Mouse (Mus musculus) MEL (cell line): Measurements from ENCODE around the gene Hfe. TPM values are rescaled to one million over a fixed set of nuclear protein-coding genes. Genes with fewer than 3 reads are reported as not detected.

ENCODE experiments used
- DNase-seq: peaks from one replicate; pipeline ENCODE4 v3.0.0; 2011; ENCODE audit warnings: low read depth, low spot score
- H3K27ac ChIP-seq: 2 replicates; pipeline ENCODE4 v1.5.1; 2012; ENCODE audit warnings: low read depth, mild to moderate bottlenecking, control low read depth, low read length, moderate library complexity; ENCODE audit not compliant: control insufficient read depth
- H3K27me3 ChIP-seq, 2 experiments: fragments of 150-350 bp in 1 of 2; sonication (generic) in 1 of 2; 2 replicates each; pipeline ENCODE4 v1.6.1; 2012; ENCODE audit warnings: low read length in 2 of 2, mild to moderate bottlenecking in 2 of 2, improper control_type of control experiment in 1 of 2, moderate library complexity in 1 of 2; ENCODE audit not compliant: insufficient read depth in 2 of 2, control insufficient read depth in 1 of 2
- H3K36me3 ChIP-seq, 2 experiments: 2 replicates each; pipeline ENCODE4 v1.6.1; 2012 to 2014; ENCODE audit warnings: low read length in 2 of 2, improper control_type of control experiment in 1 of 2, inconsistent platforms in 1 of 2, mild to moderate bottlenecking in 1 of 2; ENCODE audit not compliant: insufficient read depth in 2 of 2, control insufficient read depth in 1 of 2
- H3K4me1 ChIP-seq, 2 experiments: fragments of 150-350 bp in 1 of 2; sonication (generic) in 1 of 2; 2 replicates each; pipeline ENCODE4 v1.6.1; 2012; ENCODE audit warnings: low read length in 2 of 2, improper control_type of control experiment in 1 of 2, mild to moderate bottlenecking in 1 of 2; ENCODE audit not compliant: insufficient read depth in 2 of 2, control insufficient read depth in 1 of 2
- H3K4me3 ChIP-seq, 2 experiments: fragments of 150-350 bp in 1 of 2; sonication (generic) in 1 of 2; 2 replicates each; pipeline ENCODE4 v1.5.1; 2012; ENCODE audit warnings: low read depth in 2 of 2, low read length in 2 of 2, mild to moderate bottlenecking in 2 of 2, moderate library complexity in 2 of 2, control low read depth in 1 of 2, improper control_type of control experiment in 1 of 2; ENCODE audit not compliant: control insufficient read depth in 1 of 2, insufficient read depth in 1 of 2
- H3K79me2 ChIP-seq: 2 replicates; pipeline ENCODE4 v1.6.1; 2012; ENCODE audit warnings: mild to moderate bottlenecking, low read length, moderate library complexity; ENCODE audit not compliant: control insufficient read depth, poor library complexity, insufficient read depth
- H3K9ac ChIP-seq: 2 replicates; pipeline ENCODE4 v1.6.1; 2012; ENCODE audit warnings: low read depth, mild to moderate bottlenecking, control low read depth, low read length, moderate library complexity; ENCODE audit not compliant: control insufficient read depth, poor library complexity, severe bottlenecking
- H3K9me3 ChIP-seq: fragments of 150-350 bp; sonication (generic); replicated peaks from 2 replicates; pipeline ENCODE4 v1.6.1; 2012; ENCODE audit warnings: mild to moderate bottlenecking, low read length, improper control_type of control experiment, moderate library complexity; ENCODE audit not compliant: insufficient read depth
- CHD1 ChIP-seq: IDR thresholded peaks from 2 replicates; pipeline ENCODE4 v1.6.1; 2012; ENCODE audit warnings: low read depth, mild to moderate bottlenecking, inconsistent platforms, low read length, improper control_type of control experiment
- CHD2 ChIP-seq: IDR thresholded peaks from 2 replicates; pipeline ENCODE4 v1.6.1; 2011; ENCODE audit warnings: low read length, improper control_type of control experiment
- EP300 ChIP-seq, 2 experiments: IDR thresholded peaks; 2 replicates each; pipeline ENCODE4 v1.6.1; 2011; ENCODE audit warnings: improper control_type of control experiment in 2 of 2, low read length in 2 of 2, low read depth in 1 of 2, mild to moderate bottlenecking in 1 of 2
- ETS1 ChIP-seq: IDR thresholded peaks from 2 replicates; pipeline ENCODE4 v1.6.1; 2012; ENCODE audit warnings: low read depth, mild to moderate bottlenecking, inconsistent platforms, low read length, improper control_type of control experiment, moderate library complexity
- GABPA ChIP-seq: IDR thresholded peaks from 2 replicates; pipeline ENCODE4 v1.6.1; 2012; ENCODE audit warnings: low read depth, mild to moderate bottlenecking, inconsistent platforms, low read length, improper control_type of control experiment, moderate library complexity
- KAT2A ChIP-seq: conservative IDR thresholded peaks from 2 replicates; pipeline ENCODE4 v1.6.1; 2012; ENCODE audit warnings: low read depth, low read length, improper control_type of control experiment, inconsistent platforms
- MAFK ChIP-seq: IDR thresholded peaks from 2 replicates; pipeline ENCODE4 v1.6.1; 2011; ENCODE audit warnings: low read depth, mild to moderate bottlenecking, low read length, improper control_type of control experiment, borderline replicate concordance
- MAZ ChIP-seq: IDR thresholded peaks from 2 replicates; pipeline ENCODE4 v1.6.1; 2012; ENCODE audit warnings: low read depth, mild to moderate bottlenecking, inconsistent platforms, low read length, improper control_type of control experiment
- MXI1 ChIP-seq: IDR thresholded peaks from 2 replicates; pipeline ENCODE4 v1.6.1; 2011; ENCODE audit warnings: mild to moderate bottlenecking, low read depth, low read length, improper control_type of control experiment
- MYC ChIP-seq: IDR thresholded peaks from 2 replicates; pipeline ENCODE4 v1.6.1; 2011; ENCODE audit warnings: low read depth, mild to moderate bottlenecking, low read length, improper control_type of control experiment, moderate library complexity
- NELFE ChIP-seq: IDR thresholded peaks from 2 replicates; pipeline ENCODE4 v1.6.1; 2011; ENCODE audit warnings: low read depth, low read length, improper control_type of control experiment
- NRF1 ChIP-seq: IDR thresholded peaks from 2 replicates; pipeline ENCODE4 v1.6.1; 2014; ENCODE audit warnings: low read depth, mild to moderate bottlenecking, inconsistent platforms, low read length, improper control_type of control experiment, moderate library complexity; ENCODE audit not compliant: poor library complexity, insufficient read depth, severe bottlenecking
- POLR2AphosphoS2 ChIP-seq: IDR thresholded peaks from 2 replicates; pipeline ENCODE4 v1.6.1; 2011; ENCODE audit warnings: low read length, improper control_type of control experiment
- POLR2AphosphoS5 ChIP-seq: IDR thresholded peaks from 2 replicates; pipeline ENCODE4 v1.6.1; 2012; ENCODE audit warnings: low read depth, borderline replicate concordance, mild to moderate bottlenecking, inconsistent platforms, low read length, moderate library complexity, mixed read lengths
- RAD21 ChIP-seq: IDR thresholded peaks from 2 replicates; pipeline ENCODE4 v1.6.1; 2011; ENCODE audit warnings: mild to moderate bottlenecking, low read depth, low read length, improper control_type of control experiment
- TAL1 ChIP-seq: IDR thresholded peaks from 2 replicates; pipeline ENCODE4 v1.6.1; 2012; ENCODE audit warnings: mild to moderate bottlenecking, inconsistent platforms, low read length, moderate library complexity, mixed read lengths
- TBP ChIP-seq: IDR thresholded peaks from 2 replicates; pipeline ENCODE4 v1.8.0; 2011; ENCODE audit warnings: low read depth, low read length, improper control_type of control experiment
- TCF12 ChIP-seq: IDR thresholded peaks from 2 replicates; pipeline ENCODE4 v1.6.1; 2014; ENCODE audit warnings: low read depth, mild to moderate bottlenecking, inconsistent platforms, low read length, improper control_type of control experiment, moderate library complexity
- USF2 ChIP-seq, 2 experiments: IDR thresholded peaks; 2 replicates each; pipeline ENCODE4 v1.6.1; 2011 to 2012; ENCODE audit warnings: improper control_type of control experiment in 2 of 2, low read length in 2 of 2, borderline replicate concordance in 1 of 2, inconsistent platforms in 1 of 2, low read depth in 1 of 2, mild to moderate bottlenecking in 1 of 2; ENCODE audit not compliant: insufficient read depth in 1 of 2
- ZC3H11A ChIP-seq: IDR thresholded peaks from 2 replicates; pipeline ENCODE4 v1.6.1; 2012; ENCODE audit warnings: low read depth, mild to moderate bottlenecking, inconsistent platforms, low read length, improper control_type of control experiment
- polyA plus RNA-seq, 2 experiments: library from polyadenylated mRNA; stranded (reverse) in 1 of 2; unstranded in 1 of 2; fragments of >175 nt in 1 of 2; fragments of >200 nt in 1 of 2; gene quantifications; 2 replicates each; pipeline versions ENCODE4 v1.2.1 to v1.2.4; 2012; ENCODE audit warnings: low replicate concordance in 2 of 2, low read depth in 1 of 2; ENCODE audit not compliant: insufficient read length in 2 of 2, insufficient read depth in 1 of 2, missing spikeins in 1 of 2
- total RNA-seq: library from RNA; depleted of rRNA; stranded (reverse); fragments of 300-350 nt; gene quantifications from 2 replicates; pipeline ENCODE4 v1.2.3, GENCODE M21; 2012

Hfe gene
- total and polyA plus RNA-seq, 3 experiments = not detected

- Histone ChIP-seq H3K4me3 (no peak overlapping the region), H3K27me3 (no peaks in the 10 kb centered on the region), H3K79me2 (no peaks in the 10 kb centered on the region), H3K4me1 (peaks cover 0 to 14% of the 10 kb centered on the region in 2 experiments), H3K9ac (no peak overlapping the region), H3K27ac (no peak overlapping the region), H3K9me3 (no peaks in the 10 kb centered on the region), H3K36me3 (peaks cover 0 to 12% of the 10 kb centered on the region in 2 experiments; a peak in 2 of 4 replicates)
- no peak for TF ChIP-seq POLR2AphosphoS5
- no peak for TF ChIP-seq KAT2A
- TF ChIP-seq USF2 (IDR thresholded peaks at IDR 0.05; ENCODE audit: borderline replicate concordance in 1 of 2, insufficient read depth in 1 of 2, low read depth in 1 of 2, low read length in 2 of 2) = no peak
- TF ChIP-seq CHD2 = no peak
- TF ChIP-seq TAL1 = no peak
- no peak for TF ChIP-seq ETS1
- no peak for TF ChIP-seq RAD21
- no peak for TF ChIP-seq MAFK
- TF ChIP-seq ZC3H11A = no peak
- TF ChIP-seq MXI1 = no peak
- no peak for TF ChIP-seq EP300 (IDR thresholded peaks at IDR 0.05; ENCODE audit: low read depth in 1 of 2, low read length in 2 of 2)
- TF ChIP-seq POLR2AphosphoS2 = no peak
- TF ChIP-seq NRF1 = no peak
- TF ChIP-seq TBP = no peak
- TF ChIP-seq NELFE = no peak
- TF ChIP-seq GABPA = no peak
- no peak for DNase-seq
Observed at GRCm38 (mm10) chr13:23708654-23709053, 2.0 kb downstream of the Hfe start.

GRCm38 (mm10) chr13:23708041-23708440 lies 2.6 kb downstream of the Hfe start:
- H3K9me3 ChIP-seq = no peaks in the 10 kb centered on the region
- no peak overlapping the region for H3K27ac ChIP-seq
- H3K36me3 ChIP-seq = peaks cover 0 to 14% of the 10 kb centered on the region in 2 experiments; a peak in 2 of 4 replicates
- no peak for TF ChIP-seq MAZ
- no peak for TF ChIP-seq CHD1
- TF ChIP-seq TCF12 = no peak
- no peak for TF ChIP-seq NRF1
- TF ChIP-seq MYC = no peak
- TF ChIP-seq, all 39 proteins: peak for 0
- no peaks in the 10 kb centered on the region for H3K79me2 ChIP-seq
- H3K27me3 ChIP-seq = no peaks in the 10 kb centered on the region
- no peak overlapping the region for H3K4me3 ChIP-seq
- H3K4me1 ChIP-seq = peaks cover 0 to 15% of the 10 kb centered on the region in 2 experiments
- H3K9ac ChIP-seq = no peak overlapping the region
- no peak for DNase-seq
